Mouse (Mus musculus) right cerebral cortex, postnatal 4 days (tissue): ENCODE data around the gene Nav3.
A peak's percentile ranks its signal among the peaks of the same experiment; 100 is the strongest.
"Not testable (repeated sequence)": the region's sequence is repeated elsewhere in the genome, so short reads cannot be mapped to it uniquely, and the experiment has no call there.

Experiments
- DNase-seq: peaks from one replicate; pipeline ENCODE4 v3.0.0-alpha.2; 2022

Gene Nav3

DNA sequence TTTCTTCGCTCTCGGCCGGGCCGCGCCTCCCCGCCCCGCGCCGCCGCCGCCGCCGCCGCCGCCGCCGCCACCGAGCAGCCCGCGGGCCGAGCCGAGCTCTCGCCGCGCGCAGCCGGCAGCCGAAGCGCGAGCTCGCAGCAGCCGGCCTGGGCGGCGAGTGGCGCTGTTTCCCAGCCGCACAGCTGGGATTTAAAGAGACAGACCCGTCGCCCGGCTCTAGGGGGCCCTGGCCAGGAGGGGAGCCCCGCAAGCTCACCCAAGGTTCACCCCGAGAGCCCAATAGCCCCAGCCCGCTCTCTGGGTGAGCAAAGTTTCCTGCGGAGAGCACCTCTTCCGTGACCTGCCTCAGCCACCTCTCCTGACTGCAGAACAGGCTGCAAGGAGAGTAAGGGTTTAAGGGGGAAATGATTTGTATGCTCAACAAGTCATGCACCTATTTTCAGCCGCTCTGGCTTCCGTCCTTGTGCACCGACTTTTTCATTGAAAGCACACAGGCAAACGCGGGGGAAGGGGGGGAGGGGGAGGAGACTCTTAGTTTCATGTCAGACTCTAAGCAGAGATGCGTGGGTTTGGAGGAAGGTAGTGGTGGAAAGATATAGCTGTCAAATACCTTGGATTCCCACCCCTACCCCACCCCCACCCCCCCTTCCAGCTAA lies at the start of gene Nav3:
Gene Nav3 (minus strand): TSS at position 367 of the 656 bp plus-strand sequence.
- DNase-seq: peak; percentile 78

DNA sequence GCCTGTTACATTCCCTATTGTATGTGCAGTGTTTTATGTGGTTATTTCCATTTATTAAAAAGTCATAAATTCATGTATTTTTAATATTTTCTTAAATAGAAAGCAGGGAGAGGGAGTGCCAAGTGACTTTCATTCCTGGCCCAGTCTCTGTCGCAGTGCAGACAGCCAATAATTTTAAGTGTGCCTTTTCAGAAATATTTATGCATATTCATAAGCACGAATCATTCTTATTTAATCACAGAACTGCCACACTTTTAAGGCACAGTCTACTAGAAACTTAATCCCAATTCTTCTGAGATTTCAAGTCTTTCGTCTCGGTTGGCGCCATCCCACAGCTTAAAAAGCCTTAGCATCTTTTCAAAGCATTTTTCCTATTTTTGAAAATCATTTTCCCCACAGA lies 29.3 kb upstream of the Nav3 start:
- DNase-seq: no peak

DNA sequence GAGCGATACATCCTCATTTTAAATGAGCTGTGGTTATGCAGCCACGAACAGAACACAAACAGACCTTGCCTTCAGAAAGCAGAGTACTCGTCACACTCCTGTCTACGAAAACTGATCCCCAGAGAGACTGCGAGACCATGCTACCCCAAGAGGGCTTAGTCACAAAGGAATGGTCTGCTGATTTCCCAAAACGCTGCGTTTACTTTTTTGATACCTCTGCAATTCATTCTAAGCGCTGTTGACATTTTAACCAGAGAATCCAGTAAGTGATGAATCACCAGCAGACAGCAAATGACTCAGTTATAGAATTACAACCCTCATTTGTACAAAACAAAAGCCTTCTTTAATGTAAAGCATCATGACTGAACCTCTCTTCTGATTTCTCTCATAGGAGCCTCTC lies 28.8 kb upstream of the Nav3 start:
- no peak for DNase-seq

- no peak for DNase-seq
Observed at GRCm38 (mm10) chr10:110479189-110479588, 23.2 kb upstream of the Nav3 start.

- peak; percentile 24 for DNase-seq
Observed at GRCm38 (mm10) chr10:110477689-110478314, 21.8 kb upstream of the Nav3 start.

GRCm38 (mm10) chr10:110474107-110474506 lies 18.1 kb upstream of the Nav3 start:
- no peak for DNase-seq

- DNase-seq: no peak
Observed at GRCm38 (mm10) chr10:110469445-110469844, 13.4 kb upstream of the Nav3 start.

- DNase-seq: peak; percentile 58
Observed at GRCm38 (mm10) chr10:110455063-110455837, 754 bp downstream of the Nav3 start.

- no peak for DNase-seq
Observed at GRCm38 (mm10) chr10:110453566-110453965, 2.4 kb downstream of the Nav3 start.

DNA sequence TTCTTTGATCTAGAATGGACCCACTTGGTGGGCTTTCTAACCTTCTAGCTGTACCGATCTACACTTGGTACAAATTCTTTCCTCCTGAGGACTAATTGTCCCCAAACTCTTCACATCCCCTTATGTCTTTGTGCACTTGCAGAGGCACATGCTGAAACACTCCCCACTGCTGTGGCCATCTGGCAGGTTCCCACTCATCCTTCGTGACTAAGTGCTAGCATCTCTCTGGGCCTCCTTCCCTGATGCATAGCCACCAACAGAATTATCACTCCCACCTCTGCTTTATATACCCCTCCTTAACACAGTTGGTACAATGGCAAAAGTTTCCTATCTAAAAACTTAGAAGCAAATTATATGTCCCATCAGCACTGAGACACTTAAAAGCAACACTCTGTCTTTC lies 15.6 kb downstream of the Nav3 start:
- DNase-seq: no peak

DNA sequence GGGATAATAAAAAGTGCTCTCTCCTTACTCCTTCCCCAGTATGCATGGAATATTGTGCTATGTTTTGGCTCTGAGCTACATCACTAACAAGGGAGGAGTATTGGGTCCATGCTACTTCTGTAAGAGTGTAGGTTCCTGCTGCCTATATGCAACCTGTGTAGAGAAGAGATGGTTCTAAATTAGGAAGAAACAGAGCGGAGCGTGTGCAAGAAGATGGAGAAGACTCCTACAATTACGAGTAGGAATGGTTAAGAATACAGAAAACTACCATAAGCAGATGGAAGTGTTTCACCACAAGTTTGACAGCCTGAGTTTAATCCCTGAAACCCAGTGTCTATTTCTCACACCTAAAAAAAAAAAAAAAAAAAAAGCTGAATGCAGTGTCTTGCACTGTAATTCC lies 24.9 kb downstream of the Nav3 start:
- DNase-seq: no peak

DNA sequence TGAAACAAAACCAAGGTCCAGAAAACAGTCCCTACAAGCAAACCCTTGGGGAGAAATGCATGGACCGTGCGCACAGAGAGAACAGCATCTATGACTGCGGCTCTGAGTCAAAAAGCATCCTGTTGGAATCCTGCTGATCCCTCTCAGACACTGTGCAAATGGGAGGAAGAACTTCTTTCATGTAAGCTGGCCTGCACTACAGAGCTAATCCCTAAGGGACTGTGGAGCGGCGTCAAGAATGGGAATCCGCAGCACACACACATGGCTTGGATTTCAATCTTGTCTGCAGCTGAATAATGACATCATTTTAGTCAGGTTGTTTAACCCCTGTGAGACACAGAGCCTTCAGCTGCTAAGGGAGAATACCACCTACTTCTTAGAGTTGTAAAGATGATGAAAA lies 26.4 kb downstream of the Nav3 start:
- DNase-seq: no peak

DNA sequence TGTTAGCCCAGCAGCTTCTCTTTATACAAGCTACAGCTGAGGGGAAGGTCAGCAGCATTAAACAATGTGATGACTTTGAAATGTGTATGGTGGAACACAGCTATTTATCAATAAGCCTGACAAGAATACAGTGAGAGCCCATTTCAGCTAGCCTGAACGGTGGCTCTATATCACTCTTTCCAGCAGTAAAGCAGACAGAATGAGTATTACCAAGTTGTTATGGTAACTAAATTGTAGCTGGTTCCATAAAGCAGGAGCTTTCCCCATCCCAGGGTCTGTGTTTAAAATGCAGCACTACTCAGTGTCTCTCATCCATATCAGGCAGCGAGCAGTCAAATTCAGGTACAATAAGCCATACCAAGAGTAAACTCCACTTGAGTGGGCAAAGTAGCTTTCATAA lies 27.0 kb downstream of the Nav3 start:
- DNase-seq: no peak

GRCm38 (mm10) chr10:110421533-110421932 lies 34.5 kb downstream of the Nav3 start:
- no peak for DNase-seq

DNA sequence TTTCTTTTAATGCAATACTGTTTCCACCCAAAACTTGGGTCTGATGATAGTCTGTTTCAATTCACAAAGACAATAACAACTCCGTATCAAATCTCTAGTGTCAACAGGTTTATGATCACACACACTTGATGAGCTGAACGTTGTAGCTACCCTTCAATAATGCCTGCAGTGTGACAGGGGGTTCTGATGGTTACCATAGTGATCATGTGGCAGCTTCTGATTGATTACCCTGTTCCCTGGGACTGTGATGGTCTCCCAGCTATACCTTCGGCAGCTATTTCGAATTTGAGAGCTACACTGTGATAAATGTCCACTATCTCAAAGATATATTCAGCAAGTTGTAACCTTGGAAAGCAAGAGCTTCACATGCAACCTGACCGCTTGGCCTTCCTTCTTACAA lies 39.0 kb downstream of the Nav3 start:
- DNase-seq: no peak

DNA sequence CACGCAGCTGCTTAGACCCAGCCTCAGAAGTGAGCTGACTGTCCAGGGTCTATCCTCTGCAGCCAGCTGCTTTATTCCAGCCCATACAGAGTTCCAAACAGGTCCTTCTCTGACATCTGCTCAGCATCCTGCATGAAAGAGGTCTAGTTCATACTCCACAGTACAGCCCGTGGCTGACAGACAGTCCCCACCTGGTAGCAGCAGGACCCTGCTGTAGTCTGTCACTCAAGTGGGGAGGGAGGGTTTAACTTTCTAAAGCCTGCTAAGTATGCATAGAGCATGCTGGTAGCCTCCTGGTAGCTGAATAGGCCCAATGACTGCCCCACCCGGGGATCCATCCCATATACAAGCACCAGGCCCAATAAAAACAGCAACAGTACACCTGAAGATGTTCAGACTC lies 40.4 kb downstream of the Nav3 start:
- no peak for DNase-seq

- DNase-seq: no peak
Observed at GRCm38 (mm10) chr10:110413281-110413897, 42.6 kb downstream of the Nav3 start.

- no peak for DNase-seq
Observed at GRCm38 (mm10) chr10:110402950-110403349, 53.1 kb downstream of the Nav3 start.

GRCm38 (mm10) chr10:110400642-110401041 lies 55.4 kb downstream of the Nav3 start:
- no peak for DNase-seq

DNA sequence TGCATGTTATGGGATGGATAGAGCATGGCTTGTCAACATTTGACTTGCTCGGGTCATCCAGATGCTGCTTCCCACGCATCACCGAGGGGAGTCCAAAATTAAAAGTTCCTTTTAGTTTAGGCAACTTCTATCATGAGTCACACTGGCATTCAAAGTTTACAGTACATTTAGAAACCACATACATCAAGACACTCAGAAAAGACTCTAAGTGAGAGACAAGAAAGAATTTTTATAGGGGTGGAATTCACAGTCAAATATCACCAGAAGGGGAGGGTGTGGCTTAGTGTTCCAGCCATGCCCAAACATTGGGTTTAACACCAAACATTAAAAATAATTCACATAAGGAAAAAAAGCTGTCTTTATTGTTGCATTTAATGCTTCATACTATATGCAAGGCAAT lies 57.4 kb downstream of the Nav3 start:
- DNase-seq: no peak

DNA sequence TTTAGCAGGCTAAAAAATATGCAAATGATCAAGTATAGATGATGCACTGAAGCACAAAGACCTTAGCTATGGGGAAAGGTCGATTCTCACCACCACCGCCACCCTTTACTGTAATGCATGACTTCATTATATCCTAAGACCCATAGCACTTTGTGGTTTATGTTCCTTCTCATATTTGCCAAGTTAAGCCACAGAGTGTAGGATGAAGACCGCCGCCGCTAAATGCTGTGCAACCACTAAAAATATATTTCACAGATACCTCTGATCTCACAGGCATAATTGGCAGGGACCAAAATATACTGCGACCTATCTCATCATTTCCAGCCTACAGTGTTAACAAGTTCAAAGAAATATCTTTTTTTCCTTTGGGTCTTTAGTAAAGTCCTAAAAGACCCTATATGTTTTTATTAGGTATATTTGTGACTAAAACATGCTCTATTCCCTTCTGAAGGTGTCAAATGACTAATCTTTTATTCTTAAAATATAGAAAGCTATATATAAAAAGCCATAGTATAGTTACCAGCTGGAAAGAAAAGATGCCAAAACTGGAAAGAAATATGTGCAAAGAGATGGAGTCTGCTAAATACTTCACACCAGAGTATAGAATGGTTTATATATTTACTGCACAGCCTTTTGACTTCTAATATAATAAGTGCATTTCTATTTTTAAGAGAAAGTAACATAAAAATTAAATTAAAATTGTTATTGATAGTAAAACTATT lies 69.4 kb downstream of the Nav3 start:
- DNase-seq: no peak

DNA sequence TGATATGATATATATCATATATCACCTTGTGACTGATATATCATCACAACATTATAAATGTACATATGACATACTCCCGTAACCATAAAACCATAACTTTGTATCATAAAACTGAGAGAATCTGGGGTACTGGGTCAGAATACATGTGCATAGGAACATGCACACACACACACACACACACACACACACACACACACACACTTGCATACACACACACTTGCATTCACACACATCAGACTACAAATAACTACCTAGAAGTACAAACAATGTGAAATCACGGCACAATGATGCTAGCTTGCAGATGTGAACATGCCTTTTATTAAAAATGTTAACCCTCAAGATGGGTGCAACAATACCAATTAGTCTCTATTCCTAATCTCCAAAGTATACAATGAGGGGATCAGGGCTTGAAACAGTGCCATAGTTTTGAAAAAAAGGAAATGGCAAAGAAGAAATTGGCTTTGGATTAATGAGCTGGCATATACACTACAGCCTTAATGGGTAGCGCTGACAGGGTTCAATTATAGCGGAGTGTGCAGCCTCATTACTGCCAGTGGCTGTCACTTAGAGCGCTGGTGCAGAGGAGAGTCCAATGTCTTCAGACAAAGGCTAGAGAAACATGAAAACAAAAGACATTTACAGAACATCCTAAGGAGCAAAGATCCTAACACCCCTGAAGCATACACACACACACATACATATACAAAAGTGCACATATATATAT lies 72.3 kb downstream of the Nav3 start:
- not testable (repeated sequence) for DNase-seq
